Mouse (Mus musculus) embryonic facial prominence, embryonic 13.5 days (tissue): Measurements from ENCODE around the gene Trappc3. TPM values are rescaled to one million over a fixed set of nuclear protein-coding genes. Genes with fewer than 3 reads are reported as not detected.

ENCODE experiments used
- ATAC-seq: fragments of 200-750 bp; cut with Nextera tagmentation; 2 replicates; pipeline ENCODE4 v1.8.0; 2017; ENCODE audit warnings: low read depth; ENCODE audit not compliant: insufficient number of reproducible peaks, insufficient read depth, low FRiP score, low TSS enrichment
- H3K27ac ChIP-seq: fragments of 300-500 bp; sonication (generic); 2 replicates; pipeline ENCODE4 v1.5.1; 2015; ENCODE audit warnings: moderate library complexity, mild to moderate bottlenecking, inconsistent platforms
- H3K27me3 ChIP-seq: fragments of 300-500 bp; sonication (generic); 2 replicates; pipeline ENCODE4 v1.6.1; 2015; ENCODE audit warnings: mild to moderate bottlenecking, inconsistent platforms
- H3K36me3 ChIP-seq: fragments of 300-500 bp; sonication (generic); 2 replicates; pipeline ENCODE4 v1.6.1; 2015; ENCODE audit warnings: mild to moderate bottlenecking, inconsistent platforms
- H3K4me1 ChIP-seq: fragments of 300-500 bp; sonication (generic); 2 replicates; pipeline ENCODE4 v1.6.1; 2015; ENCODE audit warnings: inconsistent platforms
- H3K4me2 ChIP-seq: fragments of 300-500 bp; sonication (generic); 2 replicates; pipeline ENCODE4 v1.6.1; 2015; ENCODE audit warnings: moderate library complexity, mild to moderate bottlenecking, inconsistent platforms
- H3K4me3 ChIP-seq: fragments of 300-500 bp; sonication (generic); 2 replicates; pipeline ENCODE4 v1.5.1; 2015; ENCODE audit warnings: mild to moderate bottlenecking, inconsistent platforms
- H3K9ac ChIP-seq: fragments of 300-500 bp; sonication (generic); 2 replicates; pipeline ENCODE4 v1.6.1; 2015; ENCODE audit warnings: mild to moderate bottlenecking, inconsistent platforms
- H3K9me3 ChIP-seq: fragments of 300-500 bp; sonication (generic); 2 replicates; pipeline ENCODE4 v1.6.1; 2016; ENCODE audit warnings: inconsistent platforms
- WGBS: fragments of 180-500 bp; shearing (Covaris S2); methylation state at CpG from one replicate; pipeline ENCODE4 v1.1.7; 2015; ENCODE audit warnings: mixed read lengths; 5-methylcytosine and 5-hydroxymethylcytosine counted together
- polyA plus RNA-seq: library from polyadenylated mRNA; unstranded; fragments of >200 nt; fragmentation: Nextera tagmentation; extraction: Ambion mirVana; gene quantifications from 2 replicates; pipeline ENCODE4 v1.2.1, GENCODE M21; 2015

The Trappc3 gene
- polyA plus RNA-seq, 1 experiment from 2014 or later, result 126 TPM

GRCm38 (mm10) chr4:126261266-126261665 lies 859 bp upstream of the Trappc3 start:
- ATAC-seq, result no peak
- WGBS, result 62% methylated on average over 6 of the region's 6 CpGs
- Histone ChIP-seq H3K27ac (peak overlapping the region; percentile 92), H3K9me3 (no peaks in the 10 kb centered on the region), H3K36me3 (peaks cover 8% of the 10 kb centered on the region; the same call in 1 of the 2 replicates), H3K4me2 (peak overlapping the region; percentile 52), H3K27me3 (no peaks in the 10 kb centered on the region), H3K4me3 (no peak overlapping the region), H3K4me1 (peaks cover 56% of the 10 kb centered on the region), H3K9ac (peak overlapping the region; percentile 53)

GRCm38 (mm10) chr4:126261675-126262074 lies 450 bp upstream of the Trappc3 start:
- H3K36me3 ChIP-seq, result peaks cover 8% of the 10 kb centered on the region; the same call in 1 of the 2 replicates
- WGBS, result 44% methylated on average over 7 of the region's 7 CpGs
- peaks cover 56% of the 10 kb centered on the region for H3K4me1 ChIP-seq
- H3K27ac ChIP-seq, result peak overlapping the region; percentile 92
- H3K27me3 ChIP-seq, result no peaks in the 10 kb centered on the region
- peak overlapping the region; percentile 86; the same call in 1 of the 2 replicates for H3K4me3 ChIP-seq
- no peaks in the 10 kb centered on the region for H3K9me3 ChIP-seq
- no peak; the same call in 1 of the 2 replicates for ATAC-seq
- peak overlapping the region; percentile 78; the same call in 1 of the 2 replicates for H3K4me2 ChIP-seq
- H3K9ac ChIP-seq, result no peak overlapping the region

GRCm38 (mm10) chr4:126269292-126269691 lies 7.2 kb downstream of the Trappc3 start:
- Histone ChIP-seq H3K4me1 (no peaks in the 10 kb centered on the region), H3K9me3 (no peaks in the 10 kb centered on the region), H3K4me2 (no peak overlapping the region), H3K27ac (no peak overlapping the region), H3K27me3 (no peaks in the 10 kb centered on the region), H3K9ac (no peak overlapping the region), H3K4me3 (no peak overlapping the region), H3K36me3 (peaks cover 35% of the 10 kb centered on the region)
- no peak for ATAC-seq
- WGBS, result 78% methylated on average over 3 of the region's 3 CpGs

- Histone ChIP-seq H3K4me1 (peaks cover 8% of the 10 kb centered on the region), H3K27ac (no peak overlapping the region), H3K9ac (no peak overlapping the region), H3K36me3 (peaks cover 41% of the 10 kb centered on the region), H3K9me3 (no peaks in the 10 kb centered on the region), H3K4me2 (no peak overlapping the region), H3K27me3 (no peaks in the 10 kb centered on the region), H3K4me3 (no peak overlapping the region)
- ATAC-seq, result no peak
- WGBS, result 74% methylated on average over 13 of the region's 13 CpGs
These were observed 11.6 kb downstream of the Trappc3 start for GRCm38 (mm10) chr4:126273753-126274152.

GRCm38 (mm10) chr4:126275081-126275480 lies 13.0 kb downstream of the Trappc3 start:
- no peak for ATAC-seq
- no peak overlapping the region for H3K4me2 ChIP-seq
- H3K36me3 ChIP-seq, result peaks cover 41% of the 10 kb centered on the region
- H3K9ac ChIP-seq, result no peak overlapping the region
- 92% methylated on average over 4 of the region's 4 CpGs for WGBS
- H3K27me3 ChIP-seq, result no peaks in the 10 kb centered on the region
- no peak overlapping the region for H3K4me3 ChIP-seq
- peaks cover 19% of the 10 kb centered on the region for H3K4me1 ChIP-seq
- H3K27ac ChIP-seq, result no peak overlapping the region
- no peaks in the 10 kb centered on the region for H3K9me3 ChIP-seq

GRCm38 (mm10) chr4:126275681-126276131 lies 13.6 kb downstream of the Trappc3 start:
- Histone ChIP-seq H3K9me3 (no peaks in the 10 kb centered on the region), H3K27me3 (no peaks in the 10 kb centered on the region), H3K27ac (no peak overlapping the region), H3K4me1 (peaks cover 20% of the 10 kb centered on the region), H3K4me2 (no peak overlapping the region), H3K9ac (no peak overlapping the region), H3K4me3 (no peak overlapping the region), H3K36me3 (peaks cover 41% of the 10 kb centered on the region)
- 86% methylated on average over 13 of the region's 13 CpGs for WGBS
- ATAC-seq, result no peak

- no peaks in the 10 kb centered on the region for H3K27me3 ChIP-seq
- H3K9ac ChIP-seq, result peak overlapping the region; percentile 49; the same call in 1 of the 2 replicates
- no peak overlapping the region for H3K4me3 ChIP-seq
- peak; percentile 41; the same call in 1 of the 2 replicates for ATAC-seq
- peak overlapping the region; percentile 46 for H3K4me2 ChIP-seq
- peaks cover 30% of the 10 kb centered on the region for H3K36me3 ChIP-seq
- peak overlapping the region; percentile 92 for H3K27ac ChIP-seq
- 3% methylated on average over 13 of the region's 13 CpGs for WGBS
- H3K9me3 ChIP-seq, result no peaks in the 10 kb centered on the region
- H3K4me1 ChIP-seq, result peaks cover 37% of the 10 kb centered on the region
These were observed 15.9 kb downstream of the Trappc3 start for GRCm38 (mm10) chr4:126277906-126278564.

- peak overlapping the region; percentile 92 for H3K27ac ChIP-seq
- peak overlapping the region; percentile 49 for H3K9ac ChIP-seq
- peak; percentile 72 for ATAC-seq
- peaks cover 37% of the 10 kb centered on the region for H3K4me1 ChIP-seq
- 9% methylated on average over 9 of the region's 9 CpGs for WGBS
- H3K36me3 ChIP-seq, result peaks cover 25% of the 10 kb centered on the region
- H3K4me2 ChIP-seq, result peak overlapping the region; percentile 46
- no peak overlapping the region for H3K4me3 ChIP-seq
- no peaks in the 10 kb centered on the region for H3K27me3 ChIP-seq
- H3K9me3 ChIP-seq, result no peaks in the 10 kb centered on the region
These were observed 16.4 kb downstream of the Trappc3 start for GRCm38 (mm10) chr4:126278565-126278915.

- Histone ChIP-seq H3K9me3 (no peaks in the 10 kb centered on the region), H3K4me2 (peak overlapping the region; percentile 46), H3K27ac (peak overlapping the region; percentile 92), H3K4me3 (no peak overlapping the region), H3K4me1 (peaks cover 37% of the 10 kb centered on the region), H3K9ac (peak overlapping the region; percentile 49; the same call in 1 of the 2 replicates), H3K36me3 (peaks cover 21% of the 10 kb centered on the region), H3K27me3 (peaks cover 2% of the 10 kb centered on the region; the same call in 1 of the 2 replicates)
- ATAC-seq, result no peak
- 30% methylated on average over 9 of the region's 9 CpGs for WGBS
These were observed 16.8 kb downstream of the Trappc3 start for GRCm38 (mm10) chr4:126278961-126279360.

- Histone ChIP-seq H3K4me3 (no peak overlapping the region; the same call in 1 of the 2 replicates), H3K36me3 (no peaks in the 10 kb centered on the region), H3K9ac (no peak overlapping the region), H3K4me2 (peak overlapping the region; percentile 24; the same call in 1 of the 2 replicates), H3K4me1 (peaks cover 45% of the 10 kb centered on the region), H3K27me3 (peaks cover 21% of the 10 kb centered on the region), H3K27ac (peak overlapping the region; percentile 41; the same call in 1 of the 2 replicates), H3K9me3 (0 out of 2 replicates have a peak, but pooled peaks cover 4% of the 10 kb centered on the region)
- WGBS, result 22% methylated on average over 9 of the region's 9 CpGs
- ATAC-seq, result no peak
These were observed 19.6 kb downstream of the Trappc3 start for GRCm38 (mm10) chr4:126281706-126282105.

- no peak for ATAC-seq
- H3K27ac ChIP-seq, result no peak overlapping the region
- 92% methylated on average over 8 of the region's 8 CpGs for WGBS
- H3K4me3 ChIP-seq, result no peak overlapping the region
- H3K4me2 ChIP-seq, result no peak overlapping the region
- H3K36me3 ChIP-seq, result no peaks in the 10 kb centered on the region
- H3K4me1 ChIP-seq, result peaks cover 56% of the 10 kb centered on the region
- H3K9ac ChIP-seq, result no peak overlapping the region
- peaks cover 40% of the 10 kb centered on the region for H3K27me3 ChIP-seq
- H3K9me3 ChIP-seq, result 0 out of 2 replicates have a peak, but pooled peaks cover 4% of the 10 kb centered on the region
These were observed 21.5 kb downstream of the Trappc3 start for GRCm38 (mm10) chr4:126283582-126283981.

GRCm38 (mm10) chr4:126286492-126286891 lies 24.4 kb downstream of the Trappc3 start, which contains the start of gene Col8a2:
Gene Col8a2, plus strand, starts transcription at chr4:126286793.
- Histone ChIP-seq H3K27me3 (peaks cover 43% of the 10 kb centered on the region), H3K4me1 (peaks cover 61% of the 10 kb centered on the region), H3K9ac (peak within 1 kb of the TSS; percentile 82), H3K9me3 (0 out of 2 replicates have a peak, but pooled peaks cover 4% of the 10 kb centered on the region), H3K4me3 (peak within 1 kb of the TSS; percentile 63), H3K27ac (peak within 1 kb of the TSS; percentile 88), H3K36me3 (no peaks in the 10 kb centered on the region), H3K4me2 (peak within 1 kb of the TSS; percentile 72)
- peak; percentile 60; the same call in 1 of the 2 replicates for ATAC-seq
- 3% methylated on average over 21 of the region's 42 CpGs for WGBS
